14 mouse cellular contexts compared by ENCODE assay signal in genomic region chr1:118479246-118479645, GRCm38 (mm10).
A peak's percentile ranks its signal among the peaks of the same experiment; 100 is the strongest.
DNase-seq lines count a peak whose midpoint lies in the region; ATAC-seq and TF ChIP-seq lines count a peak whose summit lies in the region.
"Had no signal": no experiment of that assay in that cellular context is flagged by ENCODE, and none has a peak within 500 bp of the region (broad histone marks: within the 10 kb centered on the region; RNA-seq: fewer than 3 reads in every experiment).

No protein-coding gene starts in this region.

- WGBS in heart, embryonic 16.5 days, result 35% methylated on average over 4 of the region's 4 CpGs
- 15% methylated on average over 4 of the region's 4 CpGs for WGBS in liver, embryonic 16.5 days (ENCODE audit: insufficient replicate concordance)

- no peak for TF ChIP-seq CTCF in MEL (IDR thresholded peaks at IDR 0.05 in 2 of 3, conservative IDR thresholded peaks at IDR 0.05 in 1 of 3; ENCODE audit: control insufficient read depth in 1 of 3, insufficient read depth in 1 of 3, low read depth in 2 of 3, low read length in 3 of 3, poor library complexity in 1 of 3, severe bottlenecking in 1 of 3)
- TF ChIP-seq CTCF in gastrocnemius, adult 2 months (IDR thresholded peaks at IDR 0.05), result no peak

- no peaks in the 10 kb centered on the region for H3K9me3 ChIP-seq in MEL (replicated peaks; ENCODE audit: insufficient read depth, low read length)
- no peaks in the 10 kb centered on the region for H3K9me3 ChIP-seq in heart, embryonic 16.5 days (replicated peaks; ENCODE audit: control insufficient read depth, low read length)
- no peaks in the 10 kb centered on the region for H3K9me3 ChIP-seq in liver, embryonic 16.5 days (replicated peaks; ENCODE audit: control insufficient read depth, low read length)
- H3K9me3 ChIP-seq: forebrain, embryonic 15.5 days; limb, embryonic 15.5 days had no signal

- H3K4me2 ChIP-seq in heart, embryonic 16.5 days (ENCODE audit: low read depth, low read length), result peak overlapping the region; percentile 37; the same call in 1 of the 2 replicates
- H3K4me2 ChIP-seq in liver, embryonic 16.5 days (ENCODE audit: low read depth, low read length), result no peak overlapping the region; the same call in 1 of the 2 replicates
- H3K4me2 ChIP-seq: forebrain, embryonic 15.5 days; limb, embryonic 15.5 days had no signal

- H3K36me3 ChIP-seq in MEL (ENCODE audit: control insufficient read depth in 1 of 2, insufficient read depth in 2 of 2, low read length in 2 of 2), result peaks cover 0 to 69% of the 10 kb centered on the region in 2 experiments; a peak in 3 of 4 replicates
- H3K36me3 ChIP-seq in heart, embryonic 16.5 days (ENCODE audit: control insufficient read depth, insufficient read depth), result no peaks in the 10 kb centered on the region
- H3K36me3 ChIP-seq in liver, embryonic 16.5 days (ENCODE audit: control insufficient read depth, insufficient read depth), result no peaks in the 10 kb centered on the region
- H3K36me3 ChIP-seq: forebrain, embryonic 15.5 days had no signal

- no peaks in the 10 kb centered on the region for H3K27me3 ChIP-seq in MEL (ENCODE audit: control insufficient read depth in 1 of 2, insufficient read depth in 2 of 2, low read length in 2 of 2)
- no peaks in the 10 kb centered on the region for H3K27me3 ChIP-seq in heart, embryonic 16.5 days (ENCODE audit: control insufficient read depth, insufficient read depth, low read length)
- H3K27me3 ChIP-seq in liver, embryonic 16.5 days (ENCODE audit: control insufficient read depth, insufficient read depth, low read depth, low read length), result no peaks in the 10 kb centered on the region
- H3K27me3 ChIP-seq: forebrain, embryonic 15.5 days; limb, embryonic 15.5 days; Patski had no signal

- no peak overlapping the region for H3K4me3 ChIP-seq in MEL (ENCODE audit: control insufficient read depth in 1 of 2, insufficient read depth in 1 of 2, low read depth in 2 of 2, low read length in 2 of 2)
- no peak overlapping the region for H3K4me3 ChIP-seq in heart, embryonic 16.5 days (ENCODE audit: low read length)
- H3K4me3 ChIP-seq in liver, embryonic 16.5 days (ENCODE audit: low read depth, low read length), result no peak overlapping the region
- H3K4me3 ChIP-seq in gastrocnemius, adult 2 months, result no peak overlapping the region
- H3K4me3 ChIP-seq: forebrain, embryonic 15.5 days; limb, embryonic 15.5 days had no signal

- intact Hi-C loops in gastrocnemius, adult 2 months (cut with DNase I), result loop anchor here (5.0 kb wide), 2 partner anchors 112 to 157 kb away; partner anchors contain the start of gene Nifk

- H3K79me2 ChIP-seq in MEL (ENCODE audit: control insufficient read depth, insufficient read depth, low read length, poor library complexity), result no peaks in the 10 kb centered on the region

- peak overlapping the region; percentile 10; the same call in 1 of the 2 replicates for H3K9ac ChIP-seq in MEL (ENCODE audit: control insufficient read depth, low read depth, low read length, poor library complexity, severe bottlenecking)
- peak overlapping the region; percentile 35; the same call in 1 of the 2 replicates for H3K9ac ChIP-seq in heart, embryonic 16.5 days (ENCODE audit: low read length)
- no peak overlapping the region for H3K9ac ChIP-seq in liver, embryonic 16.5 days (ENCODE audit: low read depth, low read length)
- H3K9ac ChIP-seq: forebrain, embryonic 15.5 days; limb, embryonic 15.5 days had no signal

- TF ChIP-seq RAD21 in MEL (IDR thresholded peaks at IDR 0.05; ENCODE audit: low read depth, low read length), result no peak

- H3K27ac ChIP-seq in MEL (ENCODE audit: control insufficient read depth, low read depth, low read length), result peak overlapping the region; percentile 80
- H3K27ac ChIP-seq in heart, embryonic 16.5 days (ENCODE audit: low read length), result peak overlapping the region; percentile 92
- H3K27ac ChIP-seq in liver, embryonic 16.5 days (ENCODE audit: low read length), result peak overlapping the region; percentile 30; the same call in 1 of the 2 replicates
- no peak overlapping the region for H3K27ac ChIP-seq in gastrocnemius, adult 2 months
- H3K27ac ChIP-seq: forebrain, embryonic 15.5 days; hindbrain, postnatal 0 days; limb, embryonic 15.5 days had no signal

- peaks cover 56 to 69% of the 10 kb centered on the region in 2 experiments for H3K4me1 ChIP-seq in MEL (ENCODE audit: control insufficient read depth in 1 of 2, insufficient read depth in 2 of 2, low read length in 2 of 2)
- peaks cover 25% of the 10 kb centered on the region for H3K4me1 ChIP-seq in heart, embryonic 16.5 days (ENCODE audit: control insufficient read depth, insufficient read depth, low read length)
- peaks cover 49% of the 10 kb centered on the region for H3K4me1 ChIP-seq in liver, embryonic 16.5 days (ENCODE audit: control insufficient read depth, low read depth, low read length)
- H3K4me1 ChIP-seq: limb, embryonic 15.5 days had no signal

- TF ChIP-seq EP300 in MEL (IDR thresholded peaks at IDR 0.05; ENCODE audit: low read depth in 1 of 2, low read length in 2 of 2), result peak; percentile 68 to 76

- ATAC-seq in erythroid progenitor cell, adult 5-6 weeks (replicated peaks; ENCODE audit: low FRiP score, poor library complexity, severe bottlenecking), result peak; percentile 54
- peak; percentile 84 for ATAC-seq in heart, embryonic 16.5 days (replicated peaks; ENCODE audit: extremely low read depth, insufficient read depth, low FRiP score)
- peak; percentile 53 for ATAC-seq in liver, embryonic 16.5 days (ENCODE audit: low read depth)
- ATAC-seq: CD4-positive, CD25-positive, alpha-beta regulatory T cell, adult 4 months; forebrain, embryonic 15.5 days; hindbrain, postnatal 0 days; Patski had no signal

- peak; percentile 87 for DNase-seq in MEL (ENCODE audit: low read depth, low spot score)
- no peak for DNase-seq in layer of hippocampus, postnatal 10 days (ENCODE audit: low spot score in 2 of 2)
- DNase-seq in gastrocnemius, adult 2 months, result no peak
- no peak for DNase-seq in left cerebral cortex, adult 8-10 months (ENCODE audit: low spot score in 2 of 2)
- DNase-seq: cerebellum, postnatal 14 days; kidney, postnatal 14 days had no signal

- TF ChIP-seq POLR2A in MEL (IDR thresholded peaks at IDR 0.05; ENCODE audit: control insufficient read depth in 1 of 2, insufficient read depth in 1 of 2, low read depth in 1 of 2, low read length in 2 of 2, poor library complexity in 1 of 2), result no peak

TF ChIP-seq in MEL, 35 proteins besides CTCF, POLR2A, EP300 and RAD21 (continues in another document):
- TF ChIP-seq POLR2AphosphoS2 (IDR thresholded peaks at IDR 0.05; ENCODE audit: low read length), result no peak
- no peak for TF ChIP-seq MEF2A (IDR thresholded peaks at IDR 0.05; ENCODE audit: extremely low read depth, insufficient replicate concordance, low read depth, low read length, poor library complexity, severe bottlenecking)
- TF ChIP-seq USF2 (IDR thresholded peaks at IDR 0.05; ENCODE audit: borderline replicate concordance in 1 of 2, insufficient read depth in 1 of 2, low read depth in 1 of 2, low read length in 2 of 2), result no peak
- no peak for TF ChIP-seq HCFC1 (IDR thresholded peaks at IDR 0.05; ENCODE audit: low read depth, low read length)
- no peak for TF ChIP-seq CHD1 (IDR thresholded peaks at IDR 0.05; ENCODE audit: low read depth, low read length)
- no peak for TF ChIP-seq UBTF (IDR thresholded peaks at IDR 0.05; ENCODE audit: borderline replicate concordance, insufficient read depth, low read depth, low read length)
- TF ChIP-seq KAT2A (conservative IDR thresholded peaks at IDR 0.05; ENCODE audit: low read depth, low read length), result no peak
- no peak for TF ChIP-seq POLR2AphosphoS5 (IDR thresholded peaks at IDR 0.05; ENCODE audit: borderline replicate concordance, low read depth, low read length)
- no peak for TF ChIP-seq E2F4 (IDR thresholded peaks at IDR 0.05; ENCODE audit: borderline replicate concordance, low read depth, low read length)
- TF ChIP-seq USF1 (IDR thresholded peaks at IDR 0.05; ENCODE audit: low read depth, low read length), result 0 out of 2 replicates have a peak, but pooled peaks have one; percentile 20
- no peak for TF ChIP-seq ZKSCAN1 (IDR thresholded peaks at IDR 0.05; ENCODE audit: low read depth, low read length)
- peak; percentile 86 for TF ChIP-seq SIN3A (IDR thresholded peaks at IDR 0.05; ENCODE audit: low read length)
- TF ChIP-seq RCOR1 (IDR thresholded peaks at IDR 0.05; ENCODE audit: low read depth, low read length), result no peak; the same call in none of the 2 replicates
- 0 out of 2 replicates have a peak, but pooled peaks have one; percentile 23 for TF ChIP-seq BHLHE40 (IDR thresholded peaks at IDR 0.05; ENCODE audit: borderline replicate concordance, low read depth, low read length)
- peak; percentile 48 for TF ChIP-seq TCF12 (IDR thresholded peaks at IDR 0.05; ENCODE audit: low read depth, low read length)
- no peak for TF ChIP-seq CHD2 (IDR thresholded peaks at IDR 0.05; ENCODE audit: low read length)
- no peak for TF ChIP-seq SMC3 (IDR thresholded peaks at IDR 0.05; ENCODE audit: low read depth, low read length)
- no peak for TF ChIP-seq JUND (IDR thresholded peaks at IDR 0.05; ENCODE audit: low read depth, low read length)
- peak; percentile 95 for TF ChIP-seq ETS1 (IDR thresholded peaks at IDR 0.05; ENCODE audit: low read depth, low read length)
- TF ChIP-seq TAL1 (IDR thresholded peaks at IDR 0.05; ENCODE audit: low read length), result no peak
- no peak for TF ChIP-seq ZC3H11A (IDR thresholded peaks at IDR 0.05; ENCODE audit: low read depth, low read length)
- TF ChIP-seq ZMIZ1 (IDR thresholded peaks at IDR 0.05; ENCODE audit: low read depth, low read length), result no peak
- peak; percentile 66 for TF ChIP-seq NRF1 (IDR thresholded peaks at IDR 0.05; ENCODE audit: insufficient read depth, low read depth, low read length, poor library complexity, severe bottlenecking)
- TF ChIP-seq ZNF384 (IDR thresholded peaks at IDR 0.05; ENCODE audit: low read depth, low read length), result no peak
- TF ChIP-seq MYB (IDR thresholded peaks at IDR 0.05; ENCODE audit: low read depth, low read length), result peak; percentile 26; the same call in 1 of the 2 replicates
- TF ChIP-seq GABPA (IDR thresholded peaks at IDR 0.05; ENCODE audit: low read depth, low read length), result no peak
- TF ChIP-seq MYC (IDR thresholded peaks at IDR 0.05; ENCODE audit: low read depth, low read length), result no peak
- TF ChIP-seq MXI1 (IDR thresholded peaks at IDR 0.05; ENCODE audit: low read depth, low read length), result peak; percentile 88
- no peak for TF ChIP-seq MAZ (IDR thresholded peaks at IDR 0.05; ENCODE audit: low read depth, low read length)
- peak; percentile 19; the same call in 1 of the 2 replicates for TF ChIP-seq ELF1 (IDR thresholded peaks at IDR 0.05; ENCODE audit: low read depth, low read length)
- TF ChIP-seq NELFE (IDR thresholded peaks at IDR 0.05; ENCODE audit: low read depth, low read length), result no peak
- no peak for TF ChIP-seq MAFK (IDR thresholded peaks at IDR 0.05; ENCODE audit: borderline replicate concordance, low read depth, low read length)
- peak; percentile 44; the same call in 1 of the 2 replicates for TF ChIP-seq MAX (IDR thresholded peaks at IDR 0.05; ENCODE audit: low read length)
